Mouse (Mus musculus) 3134 (cell line): Measurements from ENCODE around the gene Ppt1.

ENCODE experiments used
- DNase-seq: peaks from one replicate; pipeline ENCODE4 v3.0.0-alpha.2; 2011; ENCODE audit warnings: low spot score; ENCODE audit not compliant: insufficient read length; ENCODE audit errors: extremely low read depth

The Ppt1 gene

GRCm38 (mm10) chr4:122868041-122868440 lies 32.0 kb downstream of the Ppt1 start:
- no peak for DNase-seq

DNA sequence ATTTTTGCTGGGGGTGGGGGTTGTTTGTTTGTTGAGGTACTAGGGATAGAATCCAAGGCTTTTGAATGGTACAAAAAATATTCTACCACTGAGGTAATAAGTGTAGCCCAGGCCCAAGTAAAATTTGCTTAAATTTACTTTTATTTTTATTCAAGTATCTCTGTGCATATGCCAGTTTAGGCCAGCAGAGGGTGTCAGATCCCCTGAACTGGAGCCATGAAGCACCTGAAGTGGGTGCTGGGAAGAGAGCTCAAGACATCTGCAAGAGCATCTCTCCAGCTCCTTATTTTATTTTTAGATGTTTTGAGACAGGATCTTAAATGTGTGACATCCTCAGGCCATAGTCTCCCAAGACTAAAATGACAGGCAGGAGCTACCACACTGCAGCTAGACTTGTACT lies 34.0 kb downstream of the Ppt1 start:
- no peak for DNase-seq

DNA sequence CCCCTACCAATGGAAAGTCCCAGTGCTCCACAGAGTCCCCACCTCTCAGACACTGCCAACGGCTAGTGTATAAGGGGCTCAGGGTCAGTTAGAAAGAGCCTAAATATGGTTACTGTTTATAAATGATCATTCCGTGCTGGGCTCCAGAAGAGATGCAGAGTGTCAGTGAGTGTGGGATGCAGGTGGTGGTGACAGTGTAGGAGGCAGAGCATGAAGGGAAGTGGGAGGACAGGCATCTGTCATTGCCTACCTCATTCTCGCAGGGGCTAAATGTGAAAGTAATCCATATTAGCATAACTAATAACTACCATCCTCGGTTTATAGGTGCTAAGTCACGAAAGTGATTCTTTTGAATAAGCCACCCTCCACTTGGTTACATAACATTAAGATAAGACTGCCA lies 34.7 kb downstream of the Ppt1 start:
- DNase-seq: no peak

- DNase-seq: no peak
Measured at GRCm38 (mm10) chr4:122871269-122871668, 35.2 kb downstream of the Ppt1 start.

GRCm38 (mm10) chr4:122871989-122872388 lies 35.9 kb downstream of the Ppt1 start:
- DNase-seq: no peak

DNA sequence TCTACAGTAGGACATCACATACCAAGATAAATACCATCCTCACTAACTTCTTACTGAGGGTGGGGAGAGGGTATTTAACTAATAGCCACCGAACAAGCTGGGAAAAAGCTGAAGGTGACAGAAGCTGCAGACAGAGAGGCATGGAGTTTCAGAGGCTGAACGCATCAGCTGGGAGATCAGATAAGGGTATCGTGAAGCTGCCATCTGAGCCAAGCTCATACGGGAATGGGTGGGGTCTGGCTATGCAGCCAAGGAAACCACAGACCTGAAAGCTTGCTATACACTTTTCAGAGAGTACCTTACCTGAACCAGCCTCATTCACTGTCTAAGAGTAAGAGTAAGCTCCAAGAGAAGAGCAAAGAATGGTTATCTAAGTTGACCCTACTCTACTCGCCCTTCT lies 37.0 kb downstream of the Ppt1 start:
- no peak for DNase-seq

DNA sequence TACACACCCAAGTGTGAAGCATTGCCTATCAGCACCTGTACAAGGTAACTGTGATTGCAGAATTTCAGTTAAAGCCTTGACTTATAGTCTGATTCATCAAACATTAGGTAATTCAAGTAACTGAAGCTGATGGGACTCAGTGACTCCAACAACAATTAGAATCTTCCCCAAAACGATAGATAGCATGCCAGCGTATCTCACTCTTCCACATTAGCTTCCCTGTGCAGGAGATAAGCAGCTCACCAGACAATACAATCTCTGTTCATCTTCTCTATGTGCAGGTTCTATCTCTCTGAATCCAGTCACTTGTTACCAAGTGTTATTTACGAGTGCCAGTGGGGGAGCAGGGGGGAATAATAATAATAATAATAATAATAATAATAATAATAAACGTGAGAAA lies 37.5 kb downstream of the Ppt1 start:
- DNase-seq: no peak

DNA sequence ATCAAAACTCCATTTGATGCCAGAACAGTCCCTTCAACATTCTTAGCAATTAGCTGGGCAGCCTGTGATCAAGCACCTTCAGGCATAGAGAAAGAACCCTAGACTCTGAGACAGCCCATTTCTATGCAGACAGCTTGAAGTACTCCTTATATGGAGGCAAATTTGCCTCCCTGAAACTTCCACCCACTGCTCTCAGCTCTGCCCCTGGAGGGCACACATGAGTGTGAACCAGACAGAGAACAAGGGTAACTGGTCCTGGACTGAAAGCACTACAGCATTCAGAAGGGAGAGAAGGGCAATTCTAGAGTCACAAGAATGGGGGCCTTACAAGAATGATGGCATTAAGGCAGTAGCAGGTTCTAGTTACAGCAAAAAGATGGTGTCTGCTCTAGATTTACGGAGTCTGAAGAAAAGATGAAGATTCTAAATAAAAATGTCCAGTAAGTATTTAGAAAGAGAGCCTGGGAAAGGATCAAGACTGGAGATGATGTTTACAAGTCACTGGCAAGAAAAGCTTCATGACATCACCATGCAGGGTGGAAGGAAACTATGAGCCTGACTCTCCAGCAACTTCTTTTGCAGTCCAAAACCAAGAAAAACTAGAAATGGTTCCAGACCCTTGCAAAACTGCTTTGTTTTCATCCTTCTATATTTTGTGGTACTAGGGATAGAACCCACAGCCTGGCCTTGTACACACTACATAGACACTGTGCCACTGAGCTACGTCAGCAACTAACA lies 42.5 kb downstream of the Ppt1 start:
- no peak for DNase-seq

DNA sequence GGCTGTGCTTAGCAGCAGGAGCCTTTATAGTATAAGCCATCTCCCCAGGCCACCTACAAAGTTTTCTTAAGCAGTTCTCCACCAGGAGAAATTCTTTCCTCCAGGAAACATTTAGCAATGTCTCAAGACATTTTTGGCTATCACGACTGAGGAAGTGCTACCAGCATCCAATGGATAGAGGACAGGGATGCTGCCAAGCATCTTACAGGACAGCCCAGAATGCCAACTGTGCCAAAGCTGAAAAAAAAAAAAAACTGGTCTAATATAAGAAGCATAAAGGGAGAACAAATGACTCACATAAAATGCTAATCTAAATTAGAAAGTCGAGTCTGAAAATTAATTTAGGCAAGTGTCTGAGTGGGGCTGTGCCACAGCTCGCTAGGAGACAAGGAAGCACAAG lies 46.5 kb downstream of the Ppt1 start:
- no peak for DNase-seq

DNA sequence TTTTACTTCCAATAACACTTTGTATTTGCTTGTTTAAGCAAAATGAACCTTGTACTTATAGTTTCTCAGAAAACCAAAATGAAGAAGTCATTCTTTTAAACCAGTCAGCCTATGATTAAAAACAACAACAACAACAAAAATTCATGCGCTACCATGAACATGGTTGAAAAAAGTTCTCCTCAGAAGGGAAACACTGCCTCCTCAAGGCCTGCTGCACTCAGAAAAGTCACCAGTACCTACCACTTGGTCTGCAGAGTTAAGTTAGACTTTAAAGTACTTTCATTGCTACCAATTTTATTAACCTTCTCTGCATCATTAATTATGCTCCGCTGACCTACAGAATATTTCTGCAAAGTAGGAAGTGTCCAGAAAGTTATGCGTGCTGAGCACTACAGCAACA lies 47.3 kb downstream of the Ppt1 start:
- DNase-seq: no peak

DNA sequence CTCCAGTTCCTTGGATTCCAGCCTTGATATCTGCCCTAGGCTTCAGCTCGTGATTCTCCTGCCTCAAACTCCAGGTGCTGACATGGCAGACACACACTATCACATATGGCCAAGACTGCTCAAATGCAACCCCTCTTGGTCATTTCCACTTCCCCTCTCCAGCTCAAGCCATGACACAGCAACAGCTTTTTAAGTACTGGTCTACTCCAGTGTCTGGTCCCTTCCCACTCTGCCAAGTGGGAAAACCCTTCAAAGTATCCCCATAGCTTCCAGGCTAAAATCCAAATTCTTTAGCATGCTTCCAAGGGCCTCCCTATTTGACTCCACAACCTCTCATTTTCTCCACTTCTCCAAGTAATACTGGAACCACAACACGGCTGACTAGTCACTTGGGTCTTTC lies 48.0 kb downstream of the Ppt1 start:
- DNase-seq: no peak

GRCm38 (mm10) chr4:122884481-122885340 lies 48.7 kb downstream of the Ppt1 start:
- DNase-seq: peak; percentile 60

- peak; percentile 99 for DNase-seq
Measured at GRCm38 (mm10) chr4:122885768-122886578, 49.9 kb downstream of the Ppt1 start, which contains the start of gene Cap1. TSS of gene Cap1 (minus strand) at chr4:122886056.

DNA sequence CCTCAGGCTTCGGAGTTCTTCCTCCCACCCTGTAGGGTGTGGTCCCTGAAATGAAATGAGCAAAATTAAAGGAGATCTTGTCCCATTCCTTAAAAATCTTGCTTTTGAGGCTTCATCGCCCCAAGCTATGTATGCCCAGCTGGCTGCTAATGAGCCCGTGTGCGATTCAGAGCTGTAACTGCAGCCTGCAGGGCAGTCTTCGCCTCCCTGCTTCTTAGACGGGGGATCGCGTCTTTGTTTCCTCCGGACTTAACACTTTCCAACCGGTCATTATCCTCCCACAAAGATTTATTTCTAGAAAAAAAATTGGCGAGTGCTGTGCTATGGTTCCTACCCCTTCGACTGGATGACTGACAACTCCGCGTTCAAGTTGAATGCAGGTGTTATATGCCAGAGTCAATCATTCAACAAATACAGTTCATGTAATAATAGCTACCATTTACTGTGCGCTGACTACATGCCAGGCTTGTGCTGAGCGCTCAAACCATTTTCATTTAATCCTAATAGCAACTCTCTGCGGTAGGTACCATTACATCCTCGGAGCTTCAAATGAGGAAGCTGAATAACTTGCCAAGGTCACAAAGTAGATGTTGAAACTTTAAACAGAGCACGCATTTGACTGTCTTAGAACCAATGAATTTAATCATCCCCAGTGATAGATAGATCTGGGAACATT lies 50.7 kb downstream of the Ppt1 start:
- no peak for DNase-seq

- DNase-seq: no peak
Measured at GRCm38 (mm10) chr4:122887336-122887735, 51.3 kb downstream of the Ppt1 start.

GRCm38 (mm10) chr4:122890881-122891481 lies 54.9 kb downstream of the Ppt1 start:
- DNase-seq: peak; percentile 11

GRCm38 (mm10) chr4:122891597-122891996 lies 55.6 kb downstream of the Ppt1 start:
- DNase-seq: no peak

DNA sequence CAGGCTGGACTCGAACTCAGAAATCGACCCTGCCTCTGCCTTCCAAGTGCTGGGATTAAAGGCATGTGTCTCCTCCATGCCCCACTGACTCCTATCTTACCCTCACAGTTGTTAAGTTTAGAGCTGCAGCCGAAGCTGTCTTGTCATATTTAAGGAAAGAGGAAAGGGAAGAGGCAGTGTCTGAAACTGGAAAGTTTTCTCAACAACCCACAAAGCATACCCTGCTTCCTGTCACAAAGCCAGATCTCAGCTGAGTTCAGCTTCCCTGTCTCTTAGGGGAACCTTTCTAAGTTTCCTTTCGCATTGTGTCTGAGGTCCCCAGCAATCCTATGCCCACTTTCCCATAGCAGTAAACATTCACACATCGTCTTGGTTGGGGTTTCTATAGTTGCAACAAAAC lies 56.1 kb downstream of the Ppt1 start:
- no peak for DNase-seq

- DNase-seq: no peak
Measured at GRCm38 (mm10) chr4:122897750-122898149, 61.7 kb downstream of the Ppt1 start.

DNA sequence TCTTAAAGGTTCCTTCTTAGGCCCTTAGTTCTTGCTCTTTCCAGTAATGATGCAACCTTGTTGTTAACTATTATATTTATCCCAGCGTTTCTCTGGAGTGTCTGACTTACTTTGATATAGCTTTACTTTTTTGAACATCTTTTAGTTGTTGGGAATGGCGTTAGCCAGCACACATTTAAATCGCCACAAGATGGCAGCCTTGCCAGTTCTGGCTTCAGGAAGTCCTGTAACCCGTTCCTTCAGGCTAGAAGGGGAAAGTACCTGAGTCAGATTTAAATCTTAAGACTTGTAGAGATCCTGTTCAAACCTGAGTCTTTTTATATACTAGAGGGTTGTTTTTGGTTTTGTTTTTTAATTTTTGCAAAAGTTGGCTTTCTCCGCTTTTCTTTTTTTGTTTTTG lies 62.3 kb downstream of the Ppt1 start:
- DNase-seq: peak; percentile 17
